ENCODE assay signal across 9 mouse cellular contexts in genomic region chr7:132211920-132212701, GRCm38 (mm10). TPM values are rescaled to one million over a fixed set of nuclear protein-coding genes. Genes with fewer than 3 reads are reported as not detected.
DNase-seq lines count a peak whose midpoint lies in the region; ATAC-seq lines count a peak whose summit lies in the region.
"Had no signal": no experiment of that assay in that cellular context is flagged by ENCODE, and none has a peak within 500 bp of the region (broad histone marks: within the 10 kb centered on the region; RNA-seq: fewer than 3 reads in every experiment).

No protein-coding gene starts in this region.

- no peaks in the 10 kb centered on the region for H3K36me3 ChIP-seq in hindbrain, embryonic 15.5 days
- no peaks in the 10 kb centered on the region for H3K36me3 ChIP-seq in hindbrain, embryonic 12.5 days
- H3K36me3 ChIP-seq in limb, embryonic 10.5 days = no peaks in the 10 kb centered on the region

- peaks cover 16% of the 10 kb centered on the region for H3K4me1 ChIP-seq in hindbrain, embryonic 15.5 days (replicated peaks)
- H3K4me1 ChIP-seq in hindbrain, embryonic 12.5 days = peaks cover 10% of the 10 kb centered on the region
- peaks cover 14% of the 10 kb centered on the region; the same call in 1 of the 2 replicates for H3K4me1 ChIP-seq in limb, embryonic 10.5 days

- peak; percentile 98 for DNase-seq in brain, adult 2 months (ENCODE audit: low read depth, low spot score)
- DNase-seq in cerebellum, adult 8-10 months = peak; percentile 67
- no peak for DNase-seq in limb, embryonic 10.5 days (ENCODE audit: low spot score)
- no peak for DNase-seq in kidney, postnatal 25 days
- DNase-seq in lung, postnatal 4 days = no peak
- no peak for DNase-seq in retina, postnatal 1 day
- DNase-seq: heart, postnatal 14 days had no signal

- no peaks in the 10 kb centered on the region for H3K9me3 ChIP-seq in hindbrain, embryonic 15.5 days
- no peaks in the 10 kb centered on the region for H3K9me3 ChIP-seq in hindbrain, embryonic 12.5 days (replicated peaks)
- no peaks in the 10 kb centered on the region for H3K9me3 ChIP-seq in limb, embryonic 10.5 days (replicated peaks)

- H3K9ac ChIP-seq in hindbrain, embryonic 15.5 days = no peak overlapping the region
- no peak overlapping the region for H3K9ac ChIP-seq in hindbrain, embryonic 12.5 days

- H3K27ac ChIP-seq in hindbrain, embryonic 15.5 days (replicated peaks) = peak overlapping the region; percentile 8; the same call in 1 of the 2 replicates
- H3K27ac ChIP-seq in hindbrain, embryonic 12.5 days = no peak overlapping the region; the same call in 1 of the 2 replicates
- peak overlapping the region; percentile 19; the same call in 1 of the 2 replicates for H3K27ac ChIP-seq in limb, embryonic 10.5 days

- WGBS in hindbrain, embryonic 15.5 days = 73% methylated on average over 6 of the region's 6 CpGs
- 81% methylated on average over 6 of the region's 6 CpGs for WGBS in hindbrain, embryonic 12.5 days
- WGBS in limb, embryonic 10.5 days = 88% methylated on average over 6 of the region's 6 CpGs

- no peaks in the 10 kb centered on the region for H3K27me3 ChIP-seq in hindbrain, embryonic 15.5 days
- no peaks in the 10 kb centered on the region; the same call in 1 of the 2 replicates for H3K27me3 ChIP-seq in hindbrain, embryonic 12.5 days
- H3K27me3 ChIP-seq in limb, embryonic 10.5 days (ENCODE audit: low read depth, poor library complexity, severe bottlenecking) = peaks cover 6% of the 10 kb centered on the region; the same call in 1 of the 2 replicates

- ATAC-seq in hindbrain, embryonic 15.5 days (ENCODE audit: low FRiP score, low read depth) = peak; percentile 79
- ATAC-seq in hindbrain, embryonic 12.5 days (ENCODE audit: low FRiP score) = no peak

- H3K4me2 ChIP-seq in hindbrain, embryonic 15.5 days = no peak overlapping the region
- H3K4me2 ChIP-seq in hindbrain, embryonic 12.5 days (replicated peaks) = no peak overlapping the region

- H3K4me3 ChIP-seq in hindbrain, embryonic 15.5 days = no peak overlapping the region
- no peak overlapping the region for H3K4me3 ChIP-seq in hindbrain, embryonic 12.5 days
- H3K4me3 ChIP-seq in limb, embryonic 10.5 days = no peak overlapping the region

RNA-seq across cellular contexts. Expression of gene Cpxm2, which starts 57.6 kb away (rescaled TPM):
- 0.82 and 1.4 TPM in 2 replicates for polyA plus RNA-seq in hindbrain, embryonic 15.5 days (2015; fragmentation: Nextera tagmentation; extraction: Ambion mirVana)
- polyA plus RNA-seq in hindbrain, embryonic 12.5 days (2016; fragmentation: Nextera tagmentation; extraction: Ambion mirVana) = 7.9 and 8.2 TPM in 2 replicates
- 0.11 and 0.49 TPM in 2 replicates for polyA plus RNA-seq in limb, embryonic 10.5 days (2016; fragmentation: Nextera tagmentation; extraction: Ambion mirVana)

Comparison
In these comparisons a context has a peak if more than half of its experiments do, and no peak if none do; other contexts are left out.
1. DNase-seq: peak in brain, adult 2 months (single experiment) and cerebellum, adult 8-10 months (single experiment); none in limb, embryonic 10.5 days (single experiment), kidney, postnatal 25 days (0 of 2), lung, postnatal 4 days (0 of 2) and retina, postnatal 1 day (single experiment).